Comparison of ENCODE assay signal across 17 mouse cellular contexts in the genomic region with DNA sequence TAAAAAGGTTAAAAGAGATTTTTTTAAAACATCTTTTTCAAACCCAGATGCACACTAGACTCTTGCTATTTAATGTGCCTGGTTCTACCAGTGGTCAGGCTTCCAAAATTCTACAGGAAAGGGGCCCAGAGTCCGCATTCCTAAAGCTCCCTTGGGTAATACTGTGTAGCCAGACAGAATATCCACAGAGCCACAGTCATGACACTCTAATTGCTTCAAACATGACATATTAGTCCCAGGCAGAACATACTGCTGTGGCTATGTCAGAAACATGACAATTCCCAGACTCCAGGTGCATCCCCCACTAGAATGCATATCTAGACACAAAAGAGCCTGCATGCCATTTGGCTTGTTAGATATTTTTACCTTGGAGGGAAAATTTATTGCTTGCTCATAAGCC. TPM values are rescaled to one million over a fixed set of nuclear protein-coding genes. Genes with fewer than 3 reads are reported as not detected.
DNase-seq lines count a peak whose midpoint lies in the region; ATAC-seq and TF ChIP-seq lines count a peak whose summit lies in the region.
"Had no signal": no experiment of that assay in that cellular context is flagged by ENCODE, and none has a peak within 500 bp of the region (broad histone marks: within the 10 kb centered on the region; RNA-seq: fewer than 3 reads in every experiment).

No protein-coding gene starts in this region.

- no peak overlapping the region for H3K4me2 ChIP-seq in intestine, embryonic 14.5 days (ENCODE audit: low read length)
- no peak overlapping the region for H3K4me2 ChIP-seq in intestine, postnatal 0 days (replicated peaks; ENCODE audit: low read depth)
- H3K4me2 ChIP-seq in embryonic facial prominence, embryonic 12.5 days (replicated peaks) = no peak overlapping the region
- H3K4me2 ChIP-seq in intestine, embryonic 16.5 days (ENCODE audit: low read depth, low read length) = no peak overlapping the region
- H3K4me2 ChIP-seq in stomach, embryonic 15.5 days = no peak overlapping the region
- H3K4me2 ChIP-seq: liver, embryonic 15.5 days; midbrain, embryonic 12.5 days had no signal

- DNase-seq in intestine, embryonic 14.5 days (ENCODE audit: low spot score) = peak; percentile 51
- DNase-seq in layer of hippocampus, postnatal 14 days (ENCODE audit: low spot score in 2 of 2) = no peak
- DNase-seq in adrenal gland, adult 8-10 months = no peak
- DNase-seq: cerebellum, postnatal 14 days; gastrocnemius, postnatal 10 days; kidney, postnatal 4 days; layer of hippocampus, postnatal 36 days; lung, postnatal 4 days had no signal

- H3K36me3 ChIP-seq in intestine, embryonic 14.5 days (ENCODE audit: control insufficient read depth, insufficient read depth, low read length) = no peaks in the 10 kb centered on the region
- H3K36me3 ChIP-seq in intestine, postnatal 0 days (ENCODE audit: control insufficient read depth, insufficient read depth) = peaks cover 4% of the 10 kb centered on the region; the same call in 1 of the 2 replicates
- no peaks in the 10 kb centered on the region for H3K36me3 ChIP-seq in embryonic facial prominence, embryonic 12.5 days
- H3K36me3 ChIP-seq in intestine, embryonic 16.5 days (ENCODE audit: control insufficient read depth, insufficient read depth, low read length) = no peaks in the 10 kb centered on the region
- H3K36me3 ChIP-seq in stomach, embryonic 15.5 days = no peaks in the 10 kb centered on the region
- H3K36me3 ChIP-seq: forebrain, embryonic 10.5 days; liver, embryonic 15.5 days; midbrain, embryonic 12.5 days had no signal

- no peak overlapping the region for H3K9ac ChIP-seq in intestine, embryonic 14.5 days (ENCODE audit: low read length)
- no peak overlapping the region for H3K9ac ChIP-seq in intestine, postnatal 0 days (ENCODE audit: low read depth, low read length)
- no peak overlapping the region for H3K9ac ChIP-seq in embryonic facial prominence, embryonic 12.5 days
- no peak overlapping the region for H3K9ac ChIP-seq in intestine, embryonic 16.5 days (ENCODE audit: low read depth, low read length)
- no peak overlapping the region for H3K9ac ChIP-seq in stomach, embryonic 15.5 days
- H3K9ac ChIP-seq: liver, embryonic 15.5 days; midbrain, embryonic 12.5 days had no signal

- no peak overlapping the region for H3K4me3 ChIP-seq in intestine, embryonic 14.5 days (ENCODE audit: low read depth, low read length)
- H3K4me3 ChIP-seq in intestine, postnatal 0 days (ENCODE audit: low read depth, low read length) = no peak overlapping the region
- H3K4me3 ChIP-seq in embryonic facial prominence, embryonic 12.5 days = no peak overlapping the region
- no peak overlapping the region for H3K4me3 ChIP-seq in intestine, embryonic 16.5 days (ENCODE audit: low read length)
- no peak overlapping the region for H3K4me3 ChIP-seq in stomach, embryonic 15.5 days (replicated peaks)
- H3K4me3 ChIP-seq: forebrain, embryonic 10.5 days; liver, embryonic 15.5 days; midbrain, embryonic 12.5 days had no signal

- peak overlapping the region; percentile 84 for H3K27ac ChIP-seq in intestine, embryonic 14.5 days (ENCODE audit: low read depth)
- no peak overlapping the region for H3K27ac ChIP-seq in intestine, postnatal 0 days (ENCODE audit: low read depth, low read length)
- peak overlapping the region; percentile 66; the same call in 1 of the 2 replicates for H3K27ac ChIP-seq in embryonic facial prominence, embryonic 12.5 days
- H3K27ac ChIP-seq in intestine, embryonic 16.5 days (ENCODE audit: low read length) = peak overlapping the region; percentile 54
- peak overlapping the region; percentile 85; the same call in 1 of the 2 replicates for H3K27ac ChIP-seq in stomach, embryonic 15.5 days
- H3K27ac ChIP-seq: forebrain, embryonic 10.5 days; hindbrain, postnatal 0 days; liver, embryonic 15.5 days; midbrain, embryonic 12.5 days had no signal

- peak; percentile 73 for ATAC-seq in intestine, embryonic 14.5 days (replicated peaks; ENCODE audit: low FRiP score, low TSS enrichment, low read depth)
- no peak for ATAC-seq in intestine, postnatal 0 days
- ATAC-seq in embryonic facial prominence, embryonic 12.5 days (ENCODE audit: insufficient number of reproducible peaks, insufficient read depth, low FRiP score, low TSS enrichment) = 0 out of 2 replicates have a peak, but pooled peaks have one; percentile 35
- 0 out of 2 replicates have a peak, but pooled peaks have one; percentile 27 for ATAC-seq in intestine, embryonic 16.5 days
- ATAC-seq in stomach, embryonic 15.5 days (ENCODE audit: insufficient read depth, low FRiP score, low read depth) = no peak
- ATAC-seq: hindbrain, postnatal 0 days had no signal

- peaks cover 19% of the 10 kb centered on the region; the same call in 1 of the 2 replicates for H3K4me1 ChIP-seq in intestine, embryonic 14.5 days (replicated peaks; ENCODE audit: control insufficient read depth, insufficient read depth, low read length)
- H3K4me1 ChIP-seq in intestine, postnatal 0 days (replicated peaks; ENCODE audit: control insufficient read depth, insufficient read depth, low read length) = no peaks in the 10 kb centered on the region
- no peaks in the 10 kb centered on the region for H3K4me1 ChIP-seq in embryonic facial prominence, embryonic 12.5 days
- H3K4me1 ChIP-seq in intestine, embryonic 16.5 days (ENCODE audit: control insufficient read depth, insufficient read depth, low read length) = 0 out of 2 replicates have a peak, but pooled peaks cover 3% of the 10 kb centered on the region
- H3K4me1 ChIP-seq in stomach, embryonic 15.5 days = no peaks in the 10 kb centered on the region
- H3K4me1 ChIP-seq: liver, embryonic 15.5 days; midbrain, embryonic 12.5 days had no signal

- no peaks in the 10 kb centered on the region for H3K27me3 ChIP-seq in intestine, embryonic 14.5 days (replicated peaks; ENCODE audit: control insufficient read depth, insufficient read depth, low read length)
- H3K27me3 ChIP-seq in intestine, postnatal 0 days (replicated peaks; ENCODE audit: control insufficient read depth, insufficient read depth, low read length) = no peaks in the 10 kb centered on the region
- no peaks in the 10 kb centered on the region for H3K27me3 ChIP-seq in embryonic facial prominence, embryonic 12.5 days
- no peaks in the 10 kb centered on the region for H3K27me3 ChIP-seq in intestine, embryonic 16.5 days (replicated peaks; ENCODE audit: control insufficient read depth, insufficient read depth, low read length)
- H3K27me3 ChIP-seq in stomach, embryonic 15.5 days (replicated peaks) = no peaks in the 10 kb centered on the region

- no peaks in the 10 kb centered on the region for H3K9me3 ChIP-seq in intestine, embryonic 14.5 days (ENCODE audit: control insufficient read depth, low read length)
- no peaks in the 10 kb centered on the region for H3K9me3 ChIP-seq in intestine, postnatal 0 days (ENCODE audit: control insufficient read depth)
- no peaks in the 10 kb centered on the region for H3K9me3 ChIP-seq in embryonic facial prominence, embryonic 12.5 days
- H3K9me3 ChIP-seq in intestine, embryonic 16.5 days (ENCODE audit: control insufficient read depth, low read length) = no peaks in the 10 kb centered on the region
- no peaks in the 10 kb centered on the region for H3K9me3 ChIP-seq in stomach, embryonic 15.5 days
- H3K9me3 ChIP-seq: forebrain, embryonic 10.5 days; liver, embryonic 15.5 days; midbrain, embryonic 12.5 days had no signal

- 44% methylated on average over 1 of the region's 1 CpGs for WGBS in intestine, embryonic 14.5 days
- WGBS in intestine, postnatal 0 days = 80% methylated on average over 1 of the region's 1 CpGs
- 56% methylated on average over 1 of the region's 1 CpGs for WGBS in embryonic facial prominence, embryonic 12.5 days
- WGBS in intestine, embryonic 16.5 days = 77% methylated on average over 1 of the region's 1 CpGs
- 58% methylated on average over 1 of the region's 1 CpGs for WGBS in stomach, embryonic 15.5 days

- TF ChIP-seq CTCF in intestine, postnatal 0 days (IDR thresholded peaks at IDR 0.05; ENCODE audit: low read depth) = no peak

RNA-seq across cellular contexts. Expression of a gene that starts 35.4 kb away (rescaled TPM):
- polyA plus RNA-seq in intestine, embryonic 14.5 days (2014; fragmentation: Nextera tagmentation; extraction: Ambion mirVana) = 34.8 and 37.3 TPM in 2 replicates
- 19.2 and 20.9 TPM in 2 replicates for polyA plus RNA-seq in intestine, postnatal 0 days (2015; fragmentation: Nextera tagmentation; extraction: Ambion mirVana)
- 10.8 and 13.5 TPM in 2 replicates for polyA plus RNA-seq in embryonic facial prominence, embryonic 12.5 days (2016; fragmentation: Nextera tagmentation; extraction: Ambion mirVana)
- 44.0 and 44.7 TPM in 2 replicates for polyA plus RNA-seq in intestine, embryonic 16.5 days (2015; fragmentation: Nextera tagmentation; extraction: Ambion mirVana)
- polyA plus RNA-seq in stomach, embryonic 15.5 days (2015; fragmentation: Nextera tagmentation; extraction: Ambion mirVana) = 48.5 and 57.0 TPM in 2 replicates
- total RNA-seq in layer of hippocampus, postnatal 14 days (2021) = 10 to 100 TPM; 11.9 to 15.0 TPM
- total RNA-seq in adrenal gland, adult 8-10 months (2022) = 100 to 1,000 TPM in 2 of 4 experiments, 10 to 100 TPM in 2; 75.6 to 147 (median 95.4) TPM
- total RNA-seq: hematopoietic stem cell, adult 5-6 weeks had no signal

RNA-seq across cellular contexts. Expression of a gene that starts 53.7 kb away (rescaled TPM):
- 61.7 and 63.7 TPM in 2 replicates for polyA plus RNA-seq in intestine, embryonic 14.5 days (2014; fragmentation: Nextera tagmentation; extraction: Ambion mirVana)
- 8.1 and 8.3 TPM in 2 replicates for polyA plus RNA-seq in intestine, postnatal 0 days (2015; fragmentation: Nextera tagmentation; extraction: Ambion mirVana)
- polyA plus RNA-seq in embryonic facial prominence, embryonic 12.5 days (2016; fragmentation: Nextera tagmentation; extraction: Ambion mirVana) = 66.9 and 71.1 TPM in 2 replicates
- polyA plus RNA-seq in intestine, embryonic 16.5 days (2015; fragmentation: Nextera tagmentation; extraction: Ambion mirVana) = 38.1 and 40.4 TPM in 2 replicates
- 54.1 and 54.4 TPM in 2 replicates for polyA plus RNA-seq in stomach, embryonic 15.5 days (2015; fragmentation: Nextera tagmentation; extraction: Ambion mirVana)
- total RNA-seq in layer of hippocampus, postnatal 14 days (2021) = 1 to 10 TPM; 1.0 to 2.1 TPM
- 1 to 10 TPM; 1.3 to 2.8 (median 2.1) TPM for total RNA-seq in adrenal gland, adult 8-10 months (2022)

Comparison
In these comparisons a context has a peak if more than half of its experiments do, and no peak if none do; other contexts are left out.
1. ATAC-seq: peak in intestine, embryonic 14.5 days (single experiment), embryonic facial prominence, embryonic 12.5 days (single experiment) and intestine, embryonic 16.5 days (single experiment); none in intestine, postnatal 0 days (single experiment) and stomach, embryonic 15.5 days (single experiment).